Mouse (Mus musculus) neural tube, embryonic 11.5 days (tissue): ENCODE results near the gene Vmn1r2. TPM values are rescaled to one million over a fixed set of nuclear protein-coding genes. Genes with fewer than 3 reads are reported as not detected.
"Not testable (repeated sequence)": the region's sequence is repeated elsewhere in the genome, so short reads cannot be mapped to it uniquely, and the experiment has no call there.

Experiments used
- ATAC-seq: fragments of 200-750 bp; cut with Nextera tagmentation; 2 replicates; pipeline ENCODE4 v1.8.0; 2017; ENCODE audit warnings: moderate number of reproducible peaks, mild to moderate bottlenecking, moderate TSS enrichment, moderate library complexity; ENCODE audit not compliant: insufficient read depth, low FRiP score, low TSS enrichment
- DNase-seq: peaks from one replicate; pipeline ENCODE4 v3.0.0-alpha.2; 2015; ENCODE audit warnings: low spot score
- H3K27ac ChIP-seq: fragments of 300-500 bp; sonication (generic); 2 replicates; pipeline ENCODE4 v1.5.1; 2014; ENCODE audit warnings: low read depth, mild to moderate bottlenecking, low read length
- H3K27me3 ChIP-seq: fragments of 300-500 bp; sonication (generic); 2 replicates; pipeline ENCODE4 v1.6.1; 2014; ENCODE audit warnings: mild to moderate bottlenecking, low read length, mixed read lengths; ENCODE audit not compliant: control insufficient read depth, insufficient read depth
- H3K36me3 ChIP-seq: fragments of 300-500 bp; sonication (generic); 2 replicates; pipeline ENCODE4 v1.6.1; 2014; ENCODE audit warnings: mild to moderate bottlenecking, low read length, moderate library complexity, mixed read lengths; ENCODE audit not compliant: control insufficient read depth, insufficient read depth
- H3K4me1 ChIP-seq: fragments of 300-500 bp; sonication (generic); 2 replicates; pipeline ENCODE4 v1.6.1; 2014; ENCODE audit warnings: low read length, mixed read lengths; ENCODE audit not compliant: control insufficient read depth, insufficient read depth
- H3K4me2 ChIP-seq: fragments of 300-500 bp; sonication (generic); 2 replicates; pipeline ENCODE4 v1.6.1; 2014; ENCODE audit warnings: low read depth, mild to moderate bottlenecking, moderate library complexity
- H3K4me3 ChIP-seq: fragments of 300-500 bp; sonication (generic); 2 replicates; pipeline ENCODE4 v1.5.1; 2014; ENCODE audit warnings: low read depth, low read length
- H3K9ac ChIP-seq: fragments of 300-500 bp; sonication (generic); 2 replicates; pipeline ENCODE4 v1.6.1; 2014; ENCODE audit warnings: mild to moderate bottlenecking, low read length
- H3K9me3 ChIP-seq: fragments of 300-500 bp; sonication (generic); 2 replicates; pipeline ENCODE4 v1.6.1; 2016; ENCODE audit warnings: low read length; ENCODE audit not compliant: control insufficient read depth
- WGBS: fragments of 180-500 bp; shearing (Covaris S2); extraction: QIAGEN DNeasy Blood & Tissue Kit; methylation state at CpG from one replicate; pipeline ENCODE4 v1.1.7; 2014; 5-methylcytosine and 5-hydroxymethylcytosine counted together
- polyA plus RNA-seq: library from polyadenylated mRNA; unstranded; fragments of >200 nt; fragmentation: Nextera tagmentation; extraction: Ambion mirVana; gene quantifications from 2 replicates; pipeline ENCODE4 v1.2.1, GENCODE M21; 2014

Gene Vmn1r2
- polyA plus RNA-seq, 1 experiment from 2014 or later = not detected

DNA sequence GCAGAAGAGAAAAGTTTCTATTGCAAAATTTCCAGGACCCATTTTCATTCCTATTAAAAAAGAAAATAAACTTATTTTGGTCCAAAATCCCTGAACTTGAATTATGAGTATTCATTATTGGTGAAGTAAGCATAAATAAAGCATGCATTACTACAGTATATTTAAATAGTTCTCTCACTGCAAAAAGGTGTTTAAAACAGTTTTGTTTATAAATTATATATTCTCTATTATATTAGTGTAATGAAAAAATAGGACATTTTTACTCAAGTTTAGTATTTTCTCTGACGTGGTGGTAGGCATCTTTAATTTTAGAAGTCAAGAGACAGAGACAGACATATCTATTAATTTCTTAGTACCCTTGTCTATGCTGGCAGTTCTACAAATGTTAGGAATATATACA, 18.1 kb downstream of the Vmn1r2 start, which contains the start of gene Vmn1r3:
Gene Vmn1r3, minus strand, starts transcription at position 101 of the 400 bp plus-strand sequence.
- not testable (repeated sequence) for DNase-seq, H3K4me1 ChIP-seq, H3K9me3 ChIP-seq, ATAC-seq, H3K36me3 ChIP-seq, H3K4me3 ChIP-seq, H3K27me3 ChIP-seq, H3K27ac ChIP-seq, H3K9ac ChIP-seq, H3K4me2 ChIP-seq
- 87% methylated on average over 1 of the region's 1 CpGs for WGBS

DNA sequence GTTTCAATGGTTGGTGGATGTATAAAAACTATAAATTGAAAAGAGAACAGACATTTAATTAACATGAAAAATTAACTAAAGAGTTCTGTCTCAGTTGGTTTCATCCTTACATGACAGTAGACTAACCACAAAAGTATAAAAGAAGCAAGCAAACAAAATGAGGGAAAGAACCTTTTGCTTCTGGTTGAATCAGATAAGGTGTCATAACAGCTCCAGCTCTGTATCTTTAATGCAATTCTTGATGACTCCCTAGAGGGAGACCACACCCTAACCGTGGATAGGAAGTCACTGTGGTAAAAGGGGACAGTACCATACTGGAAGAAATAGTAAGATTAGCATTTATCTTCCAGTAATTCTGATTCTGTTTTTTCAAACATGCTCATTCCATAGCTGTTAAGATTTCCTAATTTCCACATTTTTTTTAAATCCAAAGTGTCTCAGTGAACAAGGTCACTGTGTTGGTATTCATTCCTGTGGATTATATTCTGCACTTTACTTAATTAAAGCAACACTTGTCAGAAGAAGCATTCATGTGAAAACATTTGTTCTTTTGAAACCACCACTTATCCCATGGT, 42.6 kb downstream of the Vmn1r2 start:
- not testable (repeated sequence) for DNase-seq
- 75% methylated on average over 1 of the region's 1 CpGs for WGBS

DNA sequence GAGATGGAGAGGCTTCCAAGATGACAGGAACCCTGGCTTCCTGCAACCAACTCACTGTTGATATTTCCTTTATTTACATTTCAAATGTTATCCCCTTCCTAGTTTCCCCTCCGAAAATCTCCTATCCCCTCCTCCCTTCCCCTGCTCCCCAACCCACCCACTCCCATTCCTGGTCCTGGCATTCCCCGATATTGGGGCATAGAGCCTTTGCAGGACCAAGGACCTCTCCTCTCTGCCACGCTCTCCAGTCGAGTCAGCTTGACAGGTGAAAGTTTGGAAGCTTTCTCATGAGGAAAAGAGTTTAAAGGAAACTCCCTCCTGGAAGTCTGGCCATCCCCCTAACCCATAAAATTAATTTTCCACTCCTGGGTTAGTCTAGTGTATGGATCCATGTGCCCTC, 46.2 kb downstream of the Vmn1r2 start:
- not testable (repeated sequence) for H3K27ac ChIP-seq, H3K4me2 ChIP-seq, H3K36me3 ChIP-seq, H3K4me3 ChIP-seq, ATAC-seq, H3K4me1 ChIP-seq, H3K9ac ChIP-seq, H3K27me3 ChIP-seq, DNase-seq, H3K9me3 ChIP-seq
- WGBS = 79% methylated on average over 3 of the region's 4 CpGs

More for the DNA sequence above, 42.6 kb downstream of the Vmn1r2 start:
- not testable (repeated sequence) for H3K27me3 ChIP-seq, H3K9me3 ChIP-seq, H3K9ac ChIP-seq, H3K27ac ChIP-seq, ATAC-seq, H3K36me3 ChIP-seq, H3K4me3 ChIP-seq, H3K4me1 ChIP-seq, H3K4me2 ChIP-seq

DNA sequence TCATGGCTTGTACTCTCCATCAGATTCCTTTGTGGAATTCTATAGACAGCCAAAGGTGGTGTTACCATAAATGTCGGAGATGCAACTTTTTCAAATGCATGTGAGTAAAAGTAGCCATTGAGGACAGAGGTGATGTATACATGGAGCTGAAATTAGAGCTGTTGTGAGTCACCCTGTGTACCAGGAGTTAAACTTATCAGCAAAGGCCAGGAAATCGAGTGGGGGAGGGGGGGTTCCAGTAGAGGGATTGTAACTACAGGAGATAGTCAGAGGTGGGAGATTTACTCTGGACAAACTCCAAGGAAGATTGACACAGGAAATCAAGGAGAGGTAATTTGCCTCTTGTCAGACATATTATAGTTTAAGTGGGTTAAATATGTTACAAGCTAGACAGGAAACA, 49.3 kb downstream of the Vmn1r2 start:
- not testable (repeated sequence) for ATAC-seq, DNase-seq, H3K4me2 ChIP-seq, H3K9ac ChIP-seq, H3K9me3 ChIP-seq, H3K4me3 ChIP-seq, H3K4me1 ChIP-seq, H3K27me3 ChIP-seq, H3K36me3 ChIP-seq, H3K27ac ChIP-seq
- 82% methylated on average over 2 of the region's 2 CpGs for WGBS

Other genes with a start within 250 kb of the Vmn1r2 start
- not detected in 2 replicates for gene Vmn1r3, start 18.0 kb downstream of the Vmn1r2 start, polyA plus RNA-seq